Mouse (Mus musculus) G1E (cell line): ENCODE data around the gene Kansl2. TPM values are rescaled to one million over a fixed set of nuclear protein-coding genes. Genes with fewer than 3 reads are reported as not detected.

ENCODE experiments used
- ATAC-seq: 2 replicates; pipeline ENCODE4 v1.8.0; 2016; ENCODE audit warnings: mild to moderate bottlenecking; ENCODE audit not compliant: insufficient number of reproducible peaks, poor library complexity, low FRiP score, severe bottlenecking; ENCODE audit errors: extremely low read depth
- DNase-seq: peaks from one replicate; pipeline ENCODE4 v3.0.0; 2012; ENCODE audit warnings: low spot score
- H3K27me3 ChIP-seq: 2 replicates; pipeline ENCODE4 v1.6.1; 2012; ENCODE audit warnings: mild to moderate bottlenecking, low read length, inconsistent platforms; ENCODE audit not compliant: insufficient read depth
- H3K36me3 ChIP-seq: replicated peaks from 2 replicates; pipeline ENCODE3; 2012; ENCODE audit warnings: mild to moderate bottlenecking, inconsistent platforms
- H3K4me1 ChIP-seq: 2 replicates; pipeline ENCODE4 v1.6.1; 2012; ENCODE audit warnings: low read depth, low read length, inconsistent platforms, mixed read lengths; ENCODE audit not compliant: insufficient read depth
- H3K4me3 ChIP-seq: 2 replicates; pipeline ENCODE4 v1.5.1; 2012; ENCODE audit warnings: low read depth, mild to moderate bottlenecking, inconsistent platforms, low read length, moderate library complexity, mixed read lengths
- H3K9me3 ChIP-seq: replicated peaks from 2 replicates; pipeline ENCODE4 v1.6.1; 2012; ENCODE audit warnings: inconsistent platforms
- CTCF ChIP-seq: IDR thresholded peaks from 2 replicates; pipeline ENCODE4 v1.5.1; 2012; ENCODE audit warnings: low read depth, low read length, inconsistent platforms, mixed read lengths
- GATA1 ChIP-seq: IDR thresholded peaks from 2 replicates; pipeline ENCODE4 v1.6.1; 2012; ENCODE audit warnings: borderline replicate concordance, low read length, inconsistent platforms, mixed read lengths
- GATA2 ChIP-seq: IDR thresholded peaks from 2 replicates; pipeline ENCODE4 v1.6.1; 2012; ENCODE audit warnings: low read depth, low read length, inconsistent platforms, borderline replicate concordance
- POLR2AphosphoS5 ChIP-seq: IDR thresholded peaks from 2 replicates; pipeline ENCODE4 v1.6.1; 2012; ENCODE audit warnings: low read depth, low read length, inconsistent platforms; ENCODE audit not compliant: insufficient replicate concordance
- TAL1 ChIP-seq: conservative IDR thresholded peaks from 2 replicates; pipeline ENCODE4 v1.6.1; 2012; ENCODE audit warnings: low read depth, low read length, inconsistent platforms, mixed read lengths
- polyA plus RNA-seq: library from polyadenylated mRNA; stranded (reverse); fragments of >175 nt; gene quantifications from 2 replicates; pipeline ENCODE4 v1.2.3, GENCODE M21; 2012
- total RNA-seq, 2 experiments: library from RNA; stranded (forward) in 1 of 2; stranded (reverse) in 1 of 2; fragments of 200-1000 nt in 1 of 2; fragments of >200 nt in 1 of 2; fragmentation: Nextera tagmentation in 1 of 2; gene quantifications; 2 replicates each; pipeline ENCODE4 v1.2.3; 2014 to 2017

Gene Kansl2
- total and polyA plus RNA-seq, 3 experiments: 26.9 to 52.5 (median 49.1) TPM

DNA sequence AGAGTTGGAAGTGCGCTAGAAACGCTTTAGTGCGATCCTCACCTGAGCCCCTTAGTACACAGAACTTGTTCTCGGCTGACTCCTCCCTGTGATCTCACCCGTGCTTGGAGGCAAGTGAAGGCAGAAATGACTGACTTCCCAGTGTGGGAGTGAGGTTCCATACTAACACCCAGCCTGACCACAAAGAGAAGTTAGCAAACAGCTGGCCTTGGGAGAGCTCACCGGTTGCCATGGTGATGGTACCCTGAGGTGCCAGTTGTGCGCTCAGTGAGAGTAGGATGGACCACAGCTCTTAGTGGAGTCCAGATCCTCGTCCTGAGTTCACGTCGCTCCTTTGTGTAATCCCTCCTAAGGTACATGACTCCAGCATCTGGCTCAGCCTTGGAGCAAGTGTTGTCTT lies 59.1 kb downstream of the Kansl2 start:
- DNase-seq (no peak), ATAC-seq (no peak)
- H3K4me3 ChIP-seq: no peak overlapping the region
- H3K9me3 ChIP-seq: no peaks in the 10 kb centered on the region
- no peak for TF ChIP-seq CTCF
- TF ChIP-seq GATA2: no peak
- TF ChIP-seq GATA1: no peak
- TF ChIP-seq TAL1: no peak
- no peak for TF ChIP-seq POLR2AphosphoS5
- no peaks in the 10 kb centered on the region for H3K36me3 ChIP-seq
- no peaks in the 10 kb centered on the region for H3K4me1 ChIP-seq
- peaks cover 11% of the 10 kb centered on the region for H3K27me3 ChIP-seq

DNA sequence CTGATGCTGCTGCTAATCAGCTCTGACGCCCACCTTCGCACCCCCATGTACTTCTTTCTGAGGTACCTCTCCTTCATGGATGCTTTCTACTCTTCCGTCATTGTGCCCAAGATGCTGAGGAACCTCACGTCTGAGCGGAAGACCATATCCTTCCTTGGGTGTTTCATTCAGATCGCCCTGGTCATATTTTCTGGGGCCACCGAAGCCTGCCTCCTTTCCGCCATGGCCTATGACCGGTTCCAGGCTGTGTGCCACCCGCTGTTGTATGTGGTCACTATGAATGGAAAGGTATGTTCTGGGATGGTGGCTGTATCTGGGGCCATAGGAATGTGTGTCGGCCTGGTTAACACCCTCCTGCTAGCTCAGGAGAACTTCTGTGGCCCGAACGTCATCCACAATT lies 62.5 kb downstream of the Kansl2 start:
- DNase-seq (no peak), ATAC-seq (no peak)
- no peaks in the 10 kb centered on the region for H3K4me1 ChIP-seq
- no peaks in the 10 kb centered on the region for H3K9me3 ChIP-seq
- peaks cover 10% of the 10 kb centered on the region for H3K27me3 ChIP-seq
- no peaks in the 10 kb centered on the region for H3K36me3 ChIP-seq
- no peak for TF ChIP-seq TAL1
- TF ChIP-seq GATA1: no peak
- no peak for TF ChIP-seq POLR2AphosphoS5
- TF ChIP-seq CTCF: no peak
- no peak for TF ChIP-seq GATA2
- H3K4me3 ChIP-seq: no peak overlapping the region

DNA sequence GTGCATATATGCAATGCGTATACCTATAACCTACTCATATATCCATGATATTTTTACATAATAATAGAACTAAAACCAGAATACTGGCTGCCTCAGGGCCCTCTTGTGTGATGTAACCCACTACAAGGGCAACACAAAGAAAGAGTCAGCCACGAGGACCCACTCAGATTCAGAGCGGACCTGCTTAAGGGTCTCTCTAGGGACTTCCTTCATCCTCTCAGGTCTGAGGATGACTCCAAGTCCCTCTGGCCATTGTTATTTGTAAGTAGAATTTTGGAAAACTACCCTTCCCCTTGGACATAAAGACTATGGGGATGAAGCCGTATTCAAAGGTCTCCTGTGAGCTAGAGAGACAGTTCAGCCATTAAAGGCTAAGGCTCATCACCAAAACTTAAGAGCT lies 64.5 kb downstream of the Kansl2 start, which contains the start of gene OR5BS1P:
Gene OR5BS1P, plus strand, starts transcription at position 301 of the 400 bp plus-strand sequence.
- H3K36me3 ChIP-seq: no peaks in the 10 kb centered on the region
- no peaks in the 10 kb centered on the region for H3K4me1 ChIP-seq
- H3K4me3 ChIP-seq: no peak within 1 kb of the TSS
- DNase-seq (no peak), ATAC-seq (no peak)
- H3K27me3 ChIP-seq: peaks cover 14% of the 10 kb centered on the region
- no peak for TF ChIP-seq POLR2AphosphoS5
- no peak for TF ChIP-seq GATA1
- TF ChIP-seq TAL1: no peak
- TF ChIP-seq GATA2: no peak
- TF ChIP-seq CTCF: no peak
- H3K9me3 ChIP-seq: no peaks in the 10 kb centered on the region

Other genes with a start within 250 kb of the Kansl2 start
- not detected in 2 replicates for gene Zfp641, start 238.1 kb downstream of the Kansl2 start, total RNA-seq (2014; fragmentation: Nextera tagmentation)
- 0.05 TPM in 1 of 2 replicates, not detected in the other for gene Zfp641, start 238.1 kb downstream of the Kansl2 start, total RNA-seq (2017)
- not detected in 2 replicates for gene Zfp641, start 238.1 kb downstream of the Kansl2 start, polyA plus RNA-seq
- not detected in 2 replicates for gene Olfr285, start 216.9 kb downstream of the Kansl2 start, total RNA-seq (2014; fragmentation: Nextera tagmentation)
- 0.05 and 0.06 TPM in 2 replicates for gene Olfr285, start 216.9 kb downstream of the Kansl2 start, total RNA-seq (2017)
- not detected in 2 replicates for gene Olfr285, start 216.9 kb downstream of the Kansl2 start, polyA plus RNA-seq
- gene Olfr284, start 193.3 kb downstream of the Kansl2 start, total RNA-seq (2014; fragmentation: Nextera tagmentation): not detected in 2 replicates
- gene Olfr284, start 193.3 kb downstream of the Kansl2 start, total RNA-seq (2017): not detected in 2 replicates
- not detected in 2 replicates for gene Olfr284, start 193.3 kb downstream of the Kansl2 start, polyA plus RNA-seq
- gene Olfr283, start 153.3 kb downstream of the Kansl2 start, total RNA-seq (2014; fragmentation: Nextera tagmentation): not detected in 2 replicates
- not detected in 2 replicates for gene Olfr283, start 153.3 kb downstream of the Kansl2 start, total RNA-seq (2017)
- gene Olfr283, start 153.3 kb downstream of the Kansl2 start, polyA plus RNA-seq: not detected in 2 replicates
- not detected in 2 replicates for gene Olfr282, start 103.0 kb downstream of the Kansl2 start, total RNA-seq (2014; fragmentation: Nextera tagmentation)
- 0.12 TPM in 1 of 2 replicates, not detected in the other for gene Olfr282, start 103.0 kb downstream of the Kansl2 start, total RNA-seq (2017)
- gene Olfr282, start 103.0 kb downstream of the Kansl2 start, polyA plus RNA-seq: not detected in 2 replicates
- not detected in 2 replicates for gene Olfr281, start 81.7 kb downstream of the Kansl2 start, total RNA-seq (2014; fragmentation: Nextera tagmentation)
- 0.11 and 0.17 TPM in 2 replicates for gene Olfr281, start 81.7 kb downstream of the Kansl2 start, total RNA-seq (2017)
- gene Olfr281, start 81.7 kb downstream of the Kansl2 start, polyA plus RNA-seq: not detected in 2 replicates
- gene OR5BS1P, start 64.4 kb downstream of the Kansl2 start, total RNA-seq (2014; fragmentation: Nextera tagmentation): not detected in 2 replicates
- 0.06 and 0.11 TPM in 2 replicates for gene OR5BS1P, start 64.4 kb downstream of the Kansl2 start, total RNA-seq (2017)
- gene OR5BS1P, start 64.4 kb downstream of the Kansl2 start, polyA plus RNA-seq: not detected in 2 replicates
- gene Lalba, start 51.5 kb downstream of the Kansl2 start, total RNA-seq (2014; fragmentation: Nextera tagmentation): not detected in 2 replicates
- gene Lalba, start 51.5 kb downstream of the Kansl2 start, total RNA-seq (2017): not detected in 2 replicates
- gene Lalba, start 51.5 kb downstream of the Kansl2 start, polyA plus RNA-seq: not detected in 2 replicates
- not detected in 2 replicates for gene Olfr279, start 41.9 kb downstream of the Kansl2 start, total RNA-seq (2014; fragmentation: Nextera tagmentation)
- 0.11 and 0.17 TPM in 2 replicates for gene Olfr279, start 41.9 kb downstream of the Kansl2 start, total RNA-seq (2017)
- not detected in 2 replicates for gene Olfr279, start 41.9 kb downstream of the Kansl2 start, polyA plus RNA-seq
- gene Ccnt1, start 36.7 kb upstream of the Kansl2 start, total RNA-seq (2014; fragmentation: Nextera tagmentation): 76.1 and 84.6 TPM in 2 replicates
- 74.6 and 78.2 TPM in 2 replicates for gene Ccnt1, start 36.7 kb upstream of the Kansl2 start, total RNA-seq (2017)
- gene Ccnt1, start 36.7 kb upstream of the Kansl2 start, polyA plus RNA-seq: 5.7 and 6.4 TPM in 2 replicates
- not detected in 2 replicates for gene 4930415O20Rik, start 36.7 kb upstream of the Kansl2 start, total RNA-seq (2014; fragmentation: Nextera tagmentation)
- gene 4930415O20Rik, start 36.7 kb upstream of the Kansl2 start, total RNA-seq (2017): not detected in 2 replicates
- gene 4930415O20Rik, start 36.7 kb upstream of the Kansl2 start, polyA plus RNA-seq: not detected in 2 replicates
- 5.0 TPM in 1 of 2 replicates, not detected in the other for gene Adcy6, start 75.8 kb upstream of the Kansl2 start, total RNA-seq (2014; fragmentation: Nextera tagmentation)
- gene Adcy6, start 75.8 kb upstream of the Kansl2 start, total RNA-seq (2017): 0.22 TPM in 1 of 2 replicates, not detected in the other
- gene Adcy6, start 75.8 kb upstream of the Kansl2 start, polyA plus RNA-seq: not detected in 2 replicates
- 0.29 TPM in 1 of 2 replicates, not detected in the other for gene Cacnb3, start 96.6 kb upstream of the Kansl2 start, total RNA-seq (2014; fragmentation: Nextera tagmentation)
- gene Cacnb3, start 96.6 kb upstream of the Kansl2 start, total RNA-seq (2017): 0.12 and 0.22 TPM in 2 replicates
- 0.14 and 0.22 TPM in 2 replicates for gene Cacnb3, start 96.6 kb upstream of the Kansl2 start, polyA plus RNA-seq
- gene Ddx23, start 128.6 kb upstream of the Kansl2 start, total RNA-seq (2014; fragmentation: Nextera tagmentation): 61.4 and 66.6 TPM in 2 replicates
- gene Ddx23, start 128.6 kb upstream of the Kansl2 start, total RNA-seq (2017): 101 and 154 TPM in 2 replicates
- gene Ddx23, start 128.6 kb upstream of the Kansl2 start, polyA plus RNA-seq: 100 and 112 TPM in 2 replicates
- 3.2 and 3.3 TPM in 2 replicates for gene Rnd1, start 143.2 kb upstream of the Kansl2 start, total RNA-seq (2014; fragmentation: Nextera tagmentation)
- 1.2 and 1.5 TPM in 2 replicates for gene Rnd1, start 143.2 kb upstream of the Kansl2 start, total RNA-seq (2017)
- gene Rnd1, start 143.2 kb upstream of the Kansl2 start, polyA plus RNA-seq: 1.0 and 1.1 TPM in 2 replicates
- 1.0 TPM in 1 of 2 replicates, not detected in the other for gene Ccdc65, start 173.9 kb upstream of the Kansl2 start, total RNA-seq (2014; fragmentation: Nextera tagmentation)
- gene Ccdc65, start 173.9 kb upstream of the Kansl2 start, total RNA-seq (2017): 0.06 and 0.60 TPM in 2 replicates
- gene Ccdc65, start 173.9 kb upstream of the Kansl2 start, polyA plus RNA-seq: not detected in 2 replicates
- gene Fkbp11, start 193.9 kb upstream of the Kansl2 start, total RNA-seq (2014; fragmentation: Nextera tagmentation): 11.5 and 14.1 TPM in 2 replicates
- gene Fkbp11, start 193.9 kb upstream of the Kansl2 start, total RNA-seq (2017): 6.2 and 6.7 TPM in 2 replicates
- gene Fkbp11, start 193.9 kb upstream of the Kansl2 start, polyA plus RNA-seq: 20.2 and 23.8 TPM in 2 replicates
- gene Arf3, start 228.9 kb upstream of the Kansl2 start, total RNA-seq (2014; fragmentation: Nextera tagmentation): 60.9 and 65.0 TPM in 2 replicates
- gene Arf3, start 228.9 kb upstream of the Kansl2 start, total RNA-seq (2017): 37.9 and 41.6 TPM in 2 replicates
- 55.4 and 58.2 TPM in 2 replicates for gene Arf3, start 228.9 kb upstream of the Kansl2 start, polyA plus RNA-seq
- not detected in 2 replicates for gene Wnt10b, start 243.9 kb upstream of the Kansl2 start, total RNA-seq (2014; fragmentation: Nextera tagmentation)
- 0.27 TPM in 1 of 2 replicates, not detected in the other for gene Wnt10b, start 243.9 kb upstream of the Kansl2 start, total RNA-seq (2017)
- gene Wnt10b, start 243.9 kb upstream of the Kansl2 start, polyA plus RNA-seq: 0.05 and 0.09 TPM in 2 replicates